Mouse (Mus musculus) gastrocnemius, postnatal 4 days (tissue): ENCODE results near the gene Fam160b1. TPM values are rescaled to one million over a fixed set of nuclear protein-coding genes. Genes with fewer than 3 reads are reported as not detected.

Experiments
- DNase-seq, 2 experiments: peaks; one replicate each; pipeline ENCODE4 v3.0.0; 2021 to 2022; ENCODE audit warnings: low spot score in 2 of 2, mixed read lengths in 2 of 2
- long read RNA-seq, 2 experiments: library from polyadenylated mRNA; stranded (forward); transcript quantifications; one replicate each; pipeline ENCODE4 v2.0.0; 2021
- total RNA-seq, 2 experiments: library from RNA; stranded (reverse); gene quantifications; 2 replicates each; pipeline ENCODE4 v1.2.3; 2021

The Fam160b1 gene
- 10 to 100 TPM; 15.7 to 17.2 TPM for total RNA-seq
- long read RNA-seq, experiment 1, full-length matches to known transcripts, result 7 of 11 reads
- long read RNA-seq, experiment 1, partial matches to known transcripts, result 1 of 11 reads
- long read RNA-seq, experiment 1, other reads (novel, unspliced or antisense), result 3 of 11 reads
- long read RNA-seq, experiment 2, full-length matches to known transcripts, result 13 of 19 reads
- long read RNA-seq, experiment 2, partial matches to known transcripts, result 2 of 19 reads
- long read RNA-seq, experiment 2, other reads (novel, unspliced or antisense), result 4 of 19 reads

DNA sequence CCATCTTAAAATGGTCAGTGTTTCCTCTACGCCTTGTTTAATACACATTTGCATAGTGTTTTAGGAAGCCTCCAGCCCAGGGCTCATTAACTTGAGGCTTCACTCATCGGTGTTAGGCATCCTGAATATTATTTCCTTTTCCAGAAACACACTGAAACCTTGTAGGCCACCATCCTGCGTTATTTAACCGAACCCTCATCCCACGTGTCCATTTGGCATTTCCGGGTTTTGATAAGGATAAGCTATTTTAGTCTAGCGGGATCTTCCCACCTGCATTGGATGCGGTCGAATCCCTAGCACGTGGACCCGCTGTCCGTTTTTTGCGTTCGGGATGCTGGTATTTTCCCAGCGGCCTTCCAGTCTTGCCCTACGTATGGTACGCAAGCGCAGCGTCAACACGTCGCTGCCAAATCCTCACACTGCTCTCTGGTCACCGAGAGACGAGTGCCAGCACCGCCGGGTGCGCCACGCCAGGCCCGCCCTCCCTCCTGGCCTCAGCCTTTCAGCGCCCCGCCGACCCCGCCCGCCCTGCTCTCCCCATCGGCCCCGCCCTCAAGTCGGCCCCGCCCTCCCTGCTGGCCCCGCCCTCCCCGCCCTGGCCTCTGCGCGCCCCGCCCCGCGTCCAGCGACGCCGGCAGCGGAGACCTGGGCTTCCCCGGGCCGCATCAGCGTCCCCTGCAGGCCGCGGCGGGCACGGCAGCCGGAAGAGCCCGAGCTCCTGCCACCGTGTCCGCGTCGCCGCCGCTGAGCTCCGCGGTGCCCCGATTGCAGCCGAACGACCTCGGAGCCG lies at the start of gene Fam160b1:
Gene Fam160b1 (plus strand): TSS at position 340 of the 790 bp plus-strand sequence.
- DNase-seq, result peak; percentile 89 to 94

DNA sequence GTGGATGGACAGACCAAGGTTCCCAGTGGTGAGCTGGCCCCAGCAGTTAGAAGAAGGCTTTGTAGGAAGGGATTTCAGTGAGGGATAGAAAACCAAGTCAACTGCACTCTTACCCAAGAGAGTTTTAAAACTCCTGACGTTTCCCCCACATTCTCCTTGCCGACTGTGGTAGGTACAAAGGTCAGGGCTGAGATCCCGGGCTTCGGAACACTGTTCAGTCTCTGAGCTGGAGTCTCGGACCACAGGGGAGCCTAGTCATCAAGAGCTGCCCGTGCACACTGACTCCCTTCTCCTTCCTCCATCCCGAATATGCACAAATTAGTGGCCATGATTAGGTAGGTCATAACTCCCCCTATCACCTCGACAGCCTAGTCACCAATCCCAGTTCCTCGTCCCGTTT lies 47.3 kb upstream of the Fam160b1 start:
- DNase-seq, result no peak

DNA sequence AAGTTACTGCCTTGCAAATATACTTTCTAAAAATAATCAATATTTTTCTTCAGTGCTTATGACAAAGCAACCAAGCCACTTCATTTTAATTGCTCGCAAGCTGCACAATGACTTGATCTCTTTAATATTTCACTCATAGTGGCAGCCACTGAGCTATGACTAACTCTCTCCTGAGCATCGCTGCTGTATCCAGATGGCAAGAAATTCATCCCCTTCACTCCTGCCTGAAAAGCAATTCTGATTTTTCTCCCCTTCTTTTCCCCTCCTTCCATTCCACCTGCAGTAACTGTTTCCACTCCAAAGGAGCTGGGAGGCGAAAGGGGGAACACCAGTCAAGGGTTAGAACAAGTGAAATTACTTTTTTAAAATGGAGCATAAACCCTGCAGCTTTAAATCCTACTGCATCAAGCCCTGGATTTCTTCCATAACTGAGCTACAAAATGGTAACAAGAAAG lies 46.6 kb upstream of the Fam160b1 start:
- DNase-seq, result no peak

DNA sequence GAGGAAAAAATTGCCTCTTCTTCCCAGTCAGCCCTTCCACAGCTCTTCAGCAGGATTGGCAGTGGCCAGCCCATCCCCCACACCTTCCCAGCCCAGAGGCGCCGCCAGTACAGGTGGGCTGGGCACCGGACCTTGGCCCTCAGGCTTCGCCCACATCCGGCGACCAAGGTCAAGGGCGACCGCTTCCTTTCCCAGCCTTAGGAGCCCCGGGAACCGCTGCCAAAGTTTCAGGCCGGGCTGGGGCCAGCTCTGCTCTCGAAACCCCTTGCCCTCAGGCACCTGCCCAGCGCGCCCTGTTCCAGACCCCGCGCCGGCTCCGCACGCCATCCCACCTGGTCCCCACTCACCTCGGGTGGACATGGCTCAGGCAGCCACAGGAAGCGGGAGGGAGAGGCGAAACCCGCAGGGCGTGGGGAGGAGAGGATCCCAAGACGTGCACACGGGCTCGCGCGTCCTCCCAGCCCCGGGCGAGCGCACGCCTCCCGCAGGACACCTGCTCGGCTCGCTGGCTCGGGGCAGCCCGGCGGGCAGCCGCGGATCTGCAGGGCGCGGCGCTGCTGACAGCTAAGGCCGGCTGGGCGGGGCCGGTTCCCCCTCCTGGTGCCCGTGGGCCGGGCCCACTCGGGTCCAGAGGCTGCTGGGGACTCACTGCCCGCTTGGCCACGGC lies 46.0 kb upstream of the Fam160b1 start, which contains the start of gene Ablim1:
Gene Ablim1 (minus strand): TSS at position 574 of the 667 bp plus-strand sequence.
- DNase-seq, result peak; percentile 39 to 45

DNA sequence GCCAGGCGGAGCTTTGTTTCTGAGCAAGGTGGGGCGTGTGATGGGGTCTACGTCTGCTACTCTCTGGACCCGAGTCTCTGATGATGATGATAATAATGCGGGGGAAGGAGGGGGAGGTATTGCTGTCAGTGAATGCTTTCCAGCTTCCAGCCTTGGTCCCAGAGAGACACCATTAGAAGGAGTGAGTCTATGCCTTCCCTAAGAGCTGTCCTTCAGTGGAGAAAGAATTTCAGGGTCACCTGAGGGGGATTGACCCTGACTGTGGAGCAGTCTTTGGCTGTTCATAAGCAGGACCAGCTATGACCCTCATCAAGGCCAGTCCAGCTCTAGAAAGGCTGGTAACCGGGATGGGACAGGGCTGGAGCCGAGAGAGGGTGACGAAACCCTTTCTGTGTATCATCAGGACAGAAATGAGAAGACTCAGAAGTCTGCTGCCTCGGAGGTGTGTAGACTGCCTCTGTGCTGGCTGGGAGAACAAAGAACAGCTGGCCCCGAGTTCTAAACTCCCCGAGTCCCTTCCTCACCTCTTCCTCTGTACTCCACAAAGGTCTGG lies 45.4 kb upstream of the Fam160b1 start:
- no peak for DNase-seq

DNA sequence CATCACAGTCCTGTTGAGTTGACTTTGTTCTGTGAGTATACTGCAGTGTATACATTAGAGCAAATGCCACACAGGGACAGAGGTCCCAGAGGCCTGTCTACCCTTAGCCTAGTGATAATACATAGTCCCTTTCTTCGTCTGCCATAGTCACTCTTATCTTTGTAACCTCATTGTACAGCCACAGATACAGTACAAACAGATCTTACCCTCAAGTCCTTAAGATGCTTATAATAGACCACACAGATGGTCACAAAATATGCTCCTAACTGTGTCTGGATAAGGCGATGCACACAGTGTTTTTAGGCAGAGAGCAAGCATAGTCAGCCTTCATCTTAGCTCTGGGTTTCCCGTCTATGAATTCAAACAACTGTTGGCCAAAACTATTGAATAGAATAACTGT lies 43.9 kb upstream of the Fam160b1 start:
- DNase-seq, result no peak

DNA sequence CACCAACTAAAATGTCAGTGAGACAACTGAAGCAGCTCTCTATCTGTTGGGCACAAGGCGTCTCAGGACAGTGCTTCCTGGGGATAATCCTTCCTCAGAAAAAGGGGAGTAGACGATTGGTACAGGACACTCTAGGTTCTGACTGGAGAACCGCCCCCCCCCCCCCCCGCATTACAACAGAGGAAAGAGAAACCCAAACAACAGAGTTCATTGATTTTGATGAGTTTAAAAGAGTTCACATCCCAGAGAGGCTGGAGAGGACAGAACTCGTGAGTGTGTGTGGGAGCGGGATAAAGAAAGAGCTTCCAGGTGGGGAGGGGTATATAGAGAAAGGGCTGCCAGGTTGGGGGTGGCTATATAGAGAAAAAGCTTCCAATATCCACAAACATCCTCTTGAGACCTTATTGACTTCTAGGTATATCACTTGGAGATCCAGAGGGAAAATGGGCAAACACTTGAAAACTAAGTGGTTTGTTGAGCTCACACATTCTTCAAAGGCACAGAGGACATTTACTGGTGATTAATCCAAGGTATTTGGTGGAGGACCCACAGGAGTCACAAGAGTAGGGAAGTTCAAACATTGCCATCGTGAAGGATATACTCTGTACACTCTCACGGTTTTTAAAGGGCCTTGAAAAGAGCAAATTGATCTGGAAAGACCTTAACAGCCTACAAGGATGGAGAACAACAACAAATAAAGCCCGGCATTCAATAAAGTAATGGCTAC lies 39.7 kb upstream of the Fam160b1 start:
- DNase-seq, result no peak

DNA sequence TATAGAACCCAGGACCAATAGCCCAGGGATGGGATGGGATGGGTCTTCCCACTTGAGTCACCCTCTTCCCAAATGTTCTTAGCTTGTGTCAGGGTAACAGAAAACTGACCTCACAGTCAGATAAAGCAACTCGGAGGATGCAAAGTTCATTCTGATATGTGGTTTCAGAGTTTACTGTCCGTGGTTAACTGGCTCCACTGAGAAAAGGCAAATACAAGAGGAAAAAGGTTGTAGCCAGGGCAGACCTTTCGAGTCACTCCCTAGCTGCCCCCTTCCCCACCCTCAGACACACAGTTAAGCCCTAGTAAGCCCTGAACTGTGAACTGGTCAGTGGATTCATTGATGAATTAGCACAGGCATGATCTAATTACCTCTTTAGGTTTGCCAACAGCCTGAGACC lies 38.6 kb upstream of the Fam160b1 start:
- DNase-seq, result no peak

DNA sequence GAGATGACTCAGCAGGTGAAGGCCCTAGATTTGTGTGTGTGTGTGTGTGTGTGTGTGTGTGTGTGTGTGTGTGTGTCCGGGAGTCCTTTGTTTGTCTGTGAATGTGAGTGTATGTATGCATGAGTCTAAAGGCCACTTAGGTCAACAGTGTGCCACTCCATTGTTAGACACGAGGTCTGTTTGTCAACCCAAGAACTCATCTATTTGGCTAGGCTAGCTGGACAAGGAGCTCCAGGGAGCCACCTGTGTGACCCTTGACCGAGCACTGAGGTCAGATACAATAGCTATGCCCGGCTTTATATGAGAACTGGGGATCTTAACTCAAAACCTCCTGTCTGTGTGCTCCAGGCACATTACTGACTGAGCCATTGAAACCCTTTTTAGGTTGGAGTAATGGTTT lies 38.0 kb upstream of the Fam160b1 start:
- DNase-seq, result no peak

DNA sequence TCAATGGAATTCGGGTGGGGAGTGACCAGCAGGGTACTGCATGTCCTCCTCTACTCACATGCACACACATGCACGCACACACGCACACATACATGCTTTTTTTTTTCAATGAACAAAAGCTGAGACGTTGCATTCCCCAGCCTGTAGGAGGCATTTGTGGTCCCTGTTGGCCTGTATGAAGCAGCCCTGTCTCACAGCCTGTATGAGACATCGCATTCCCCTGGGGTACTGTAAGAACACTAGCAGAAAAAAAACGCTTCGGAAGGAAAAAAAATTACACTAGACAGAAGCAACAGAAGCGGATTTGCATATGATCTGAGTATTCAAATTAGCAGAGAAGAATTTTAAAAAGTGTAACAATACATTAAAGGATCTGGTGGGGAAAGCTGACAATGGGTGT lies 37.4 kb upstream of the Fam160b1 start:
- no peak for DNase-seq

DNA sequence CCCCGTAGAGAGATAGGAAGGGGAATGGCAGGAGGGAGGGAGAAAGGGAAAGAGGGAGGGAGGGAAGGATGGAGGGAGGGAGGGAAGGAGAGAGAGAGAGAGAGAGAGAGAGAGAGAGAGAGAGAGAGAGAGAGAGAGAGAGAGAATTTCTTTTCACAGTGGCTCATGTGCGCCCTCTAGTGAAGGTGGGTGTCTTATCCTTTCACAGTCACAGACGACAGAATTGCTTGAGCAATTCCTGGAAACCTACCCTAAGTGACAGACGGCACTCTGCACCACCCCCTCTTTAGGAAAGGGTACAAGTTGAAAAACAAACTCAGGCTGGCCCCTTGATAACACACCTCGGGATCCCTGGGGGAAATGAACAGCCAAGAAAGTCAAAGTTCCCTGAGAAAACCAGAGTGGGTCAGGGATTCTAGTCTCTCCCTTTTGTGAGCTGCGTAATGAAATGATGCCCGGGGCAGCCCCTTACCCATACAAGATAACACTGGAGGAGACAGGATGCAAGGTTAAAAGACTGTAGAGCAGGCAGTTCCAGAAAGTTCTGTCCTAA lies 34.7 kb upstream of the Fam160b1 start:
- peak; percentile 40 to 68 for DNase-seq

DNA sequence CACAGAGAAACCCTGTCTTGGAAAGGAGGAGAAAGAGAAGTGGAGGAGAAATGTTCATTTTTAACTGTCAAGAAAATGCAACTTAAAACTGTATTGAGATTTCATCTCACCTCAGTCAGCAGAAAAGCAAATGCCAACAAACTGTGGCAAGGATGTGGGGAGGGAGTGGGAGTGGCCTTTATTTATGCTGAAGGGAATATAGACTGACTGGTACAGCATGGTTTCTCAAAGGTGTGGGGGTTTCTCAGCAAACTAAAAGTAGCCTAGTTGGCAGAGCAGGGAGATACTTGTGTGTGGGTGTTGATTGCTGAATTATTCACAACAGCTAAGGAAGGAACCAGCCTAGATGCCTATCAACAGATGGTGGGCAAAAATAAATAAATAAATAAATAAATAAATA lies 32.8 kb upstream of the Fam160b1 start:
- no peak for DNase-seq

DNA sequence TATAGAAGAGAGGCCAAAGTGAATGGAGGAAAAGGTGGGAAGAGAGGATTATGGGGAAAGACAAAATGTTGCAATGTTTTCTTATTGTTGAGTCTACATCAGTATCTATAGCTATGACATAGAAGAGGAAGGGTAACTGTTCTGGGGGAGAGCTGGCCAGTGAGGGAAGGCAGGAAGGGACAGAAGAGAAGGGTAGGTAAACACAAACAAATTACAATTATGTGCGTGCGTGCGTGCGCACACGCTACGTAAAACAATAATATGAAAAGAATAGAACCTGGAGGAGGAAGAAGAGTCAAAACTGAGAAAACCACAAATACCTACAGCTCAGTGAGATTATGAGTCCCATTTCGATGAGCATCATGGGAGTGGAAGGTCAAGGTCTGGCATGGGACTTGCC lies 32.2 kb upstream of the Fam160b1 start:
- no peak for DNase-seq

DNA sequence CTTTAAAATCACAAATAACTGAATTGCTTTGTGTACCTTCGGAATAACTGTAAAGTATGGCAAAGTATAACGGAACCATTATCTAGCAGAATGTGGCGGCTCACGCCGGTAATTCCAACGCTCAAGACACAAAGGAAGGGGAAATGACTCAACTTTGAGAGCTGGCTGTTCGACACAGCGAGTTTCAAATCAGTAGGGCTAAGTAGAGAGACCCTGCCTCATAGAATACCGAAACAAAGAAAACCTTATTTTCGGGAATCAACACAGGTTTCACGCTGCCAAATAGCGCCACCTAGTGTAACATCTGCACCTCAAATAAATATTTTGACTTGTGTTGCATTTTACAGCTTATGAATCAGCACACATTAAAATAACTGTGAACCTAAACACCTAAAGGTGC lies 31.7 kb upstream of the Fam160b1 start:
- peak in 1 of 2 experiments; percentile 35 for DNase-seq

DNA sequence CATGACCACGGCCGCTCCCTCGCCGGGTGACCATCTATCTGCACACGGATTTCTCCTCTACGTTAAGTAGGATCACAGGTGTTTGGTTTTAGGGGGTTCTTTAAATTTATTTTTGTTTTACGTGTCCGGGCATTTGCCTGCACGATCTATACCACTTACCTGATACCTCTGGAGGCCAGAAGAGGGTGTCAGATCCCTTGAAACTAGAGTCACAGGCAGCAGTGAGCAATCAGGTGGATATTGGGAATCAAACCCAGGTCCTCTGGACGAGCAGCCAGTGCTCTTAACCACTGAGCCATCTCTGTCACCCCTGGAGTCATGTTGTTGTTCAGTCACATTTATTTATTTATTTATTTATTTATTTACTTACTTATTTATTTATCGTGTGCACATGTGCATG lies 30.2 kb upstream of the Fam160b1 start:
- no peak for DNase-seq

DNA sequence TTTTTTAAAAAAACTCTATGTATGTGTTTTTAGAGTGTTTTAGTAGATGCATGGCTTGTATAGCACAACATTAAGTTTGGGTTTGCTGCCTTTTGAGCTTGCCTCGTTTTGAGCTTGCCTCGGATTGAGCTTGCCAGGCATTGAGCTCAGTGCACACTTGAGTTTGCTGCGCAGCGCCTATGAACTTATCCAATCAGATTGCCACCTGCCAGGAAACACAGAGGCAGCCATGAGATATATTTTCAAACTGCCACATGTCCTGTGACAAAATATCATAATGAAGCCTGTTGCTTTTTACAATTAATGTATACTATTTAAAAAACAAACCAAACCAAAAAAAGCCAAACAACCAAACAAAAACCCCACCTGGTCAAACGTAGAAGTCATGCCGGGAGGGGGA lies 29.2 kb upstream of the Fam160b1 start:
- no peak for DNase-seq

DNA sequence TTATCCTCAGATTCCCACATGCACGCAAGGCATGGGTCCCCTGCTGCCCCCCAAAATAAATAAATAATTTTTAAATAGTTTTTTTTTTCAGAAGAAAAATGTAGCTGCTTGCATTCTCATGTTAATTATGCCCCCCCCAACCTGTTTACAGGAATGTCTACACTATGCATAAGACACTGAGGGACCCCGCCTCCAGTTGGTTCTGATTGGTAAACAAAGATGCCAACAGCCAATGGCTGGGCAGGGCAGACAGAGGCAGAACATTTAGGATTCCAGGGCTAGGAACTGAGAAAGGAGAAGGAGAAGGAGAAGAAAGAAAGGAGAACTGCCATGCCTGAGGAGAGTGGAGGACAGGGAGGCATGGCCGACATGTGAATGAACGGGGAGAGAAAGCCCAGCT lies 27.1 kb upstream of the Fam160b1 start:
- no peak for DNase-seq

DNA sequence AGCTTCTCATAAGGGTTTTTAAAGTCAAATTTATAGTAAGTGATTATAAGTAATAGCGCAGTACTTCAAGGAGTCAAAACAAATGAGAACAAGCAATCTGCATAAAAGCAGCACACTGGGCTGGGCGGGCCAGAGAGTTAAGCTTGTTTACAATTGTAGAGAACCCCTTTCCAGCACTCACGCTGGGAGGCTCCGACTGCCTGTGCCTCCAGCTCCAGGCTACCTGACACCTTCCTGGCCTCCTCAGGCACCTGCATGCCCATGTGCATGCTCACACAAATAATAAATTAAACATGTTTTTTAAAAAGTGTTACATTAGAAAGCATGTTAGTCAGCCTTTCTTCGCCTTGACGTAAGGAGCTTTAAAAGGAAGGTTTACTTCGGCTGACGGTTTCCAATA lies 25.3 kb upstream of the Fam160b1 start:
- no peak for DNase-seq

DNA sequence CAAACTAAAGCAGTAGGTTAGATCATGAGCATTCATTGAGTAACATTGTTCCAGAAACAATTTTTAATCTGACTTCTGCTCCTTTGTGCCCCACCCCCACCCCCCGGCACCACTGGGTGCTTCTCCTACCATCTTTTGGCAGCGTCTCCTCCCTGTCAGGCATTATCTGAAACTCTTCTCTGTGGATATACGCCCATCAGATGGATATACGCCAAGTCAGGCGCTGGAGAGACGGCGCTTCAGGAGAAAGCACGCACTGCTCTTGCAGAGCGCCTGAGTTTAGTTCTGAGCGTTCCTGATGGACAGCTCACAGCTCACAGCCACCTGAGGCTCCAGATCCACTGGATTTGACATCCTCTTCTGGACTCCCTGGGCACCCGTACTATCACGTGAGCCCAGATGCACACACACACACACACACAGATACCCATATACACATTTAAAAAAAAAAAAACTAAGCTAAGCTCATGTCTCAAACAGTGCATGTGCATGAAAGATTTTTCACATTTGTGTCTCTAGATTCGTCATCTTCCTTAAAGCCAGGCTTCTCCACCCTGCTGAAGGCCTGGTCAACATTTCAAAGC lies 21.1 kb upstream of the Fam160b1 start:
- DNase-seq, result no peak
